Mouse (Mus musculus): Measurements from ENCODE around the gene Rab3gap2. TPM values are rescaled to one million over a fixed set of nuclear protein-coding genes. Genes with fewer than 3 reads are reported as not detected.

Rab3gap2 gene
- total RNA-seq (2021): 10 to 100 TPM; 31.9 to 36.3 TPM
- long read RNA-seq, experiment 1, full-length matches to known transcripts: 15 of 31 reads
- long read RNA-seq, experiment 1, partial matches to known transcripts: 7 of 31 reads
- long read RNA-seq, experiment 1, other reads (novel, unspliced or antisense): 9 of 31 reads
- long read RNA-seq, experiment 2, full-length matches to known transcripts: 11 of 16 reads
- long read RNA-seq, experiment 2, partial matches to known transcripts: 1 of 16 reads
- long read RNA-seq, experiment 2, other reads (novel, unspliced or antisense): 4 of 16 reads

DNA sequence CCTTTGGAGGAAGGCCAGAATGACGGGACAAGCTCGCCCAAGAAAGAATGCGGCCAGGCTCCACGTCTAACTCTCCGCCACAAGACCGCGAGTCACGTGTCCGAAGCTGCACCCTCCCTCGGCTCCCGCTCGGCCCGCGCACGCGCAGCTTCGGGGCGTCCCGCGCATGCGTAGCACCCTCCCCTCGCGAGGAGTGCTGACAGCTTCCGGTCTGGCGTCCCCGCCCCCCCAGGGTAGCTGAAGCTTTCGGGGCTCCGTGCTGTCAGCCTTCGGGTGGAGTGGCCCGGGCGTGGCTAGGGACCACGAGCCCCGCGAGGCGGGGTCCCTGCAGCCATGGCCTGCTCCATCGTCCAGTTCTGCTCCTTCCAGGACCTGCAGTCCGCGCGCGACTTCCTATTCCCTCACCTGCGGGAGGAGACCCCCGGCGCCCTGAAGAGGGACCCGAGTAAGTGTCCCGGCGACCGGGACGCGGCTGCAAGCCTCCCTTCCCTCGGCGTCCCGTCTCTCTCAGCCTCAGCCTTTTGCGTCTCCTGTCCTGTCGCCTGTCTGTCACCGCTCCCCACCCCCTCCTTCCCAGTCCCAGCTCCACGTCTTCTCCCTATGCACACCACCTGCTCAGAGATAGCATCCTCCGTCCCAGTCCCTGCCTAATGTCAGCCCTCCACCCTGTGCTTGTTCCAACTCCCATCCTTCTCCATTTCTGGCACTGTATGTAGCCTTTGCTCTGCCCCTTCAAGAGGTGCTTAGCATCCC is at the start of gene Rab3gap2:
Gene Rab3gap2 (plus strand): TSS at position 209 of the 753 bp plus-strand sequence.
- DNase-seq: peak; percentile 100

DNA sequence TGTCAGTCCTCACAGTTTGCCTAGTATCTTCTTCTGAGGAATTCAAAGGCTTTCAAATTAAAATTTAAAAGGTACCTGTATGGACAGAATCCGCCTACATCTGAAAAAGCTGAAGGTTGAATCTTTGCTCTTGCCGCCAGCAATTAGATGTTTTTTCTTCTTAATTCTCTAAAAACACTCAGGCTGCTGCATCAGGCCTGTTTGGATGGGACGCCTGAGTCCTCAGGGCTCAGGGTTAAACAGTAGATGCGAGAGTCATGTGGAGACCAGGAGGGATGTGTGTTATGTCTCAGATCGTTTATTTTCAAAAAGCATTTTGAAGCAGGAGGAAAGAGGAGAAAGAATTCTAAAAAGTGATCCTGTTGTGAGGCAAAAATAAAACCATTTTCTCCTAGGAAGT is 30.3 kb upstream of the Rab3gap2 start:
- DNase-seq: no peak

GRCm38 (mm10) chr1:185177860-185178259 is 26.1 kb upstream of the Rab3gap2 start:
- DNase-seq: no peak

DNA sequence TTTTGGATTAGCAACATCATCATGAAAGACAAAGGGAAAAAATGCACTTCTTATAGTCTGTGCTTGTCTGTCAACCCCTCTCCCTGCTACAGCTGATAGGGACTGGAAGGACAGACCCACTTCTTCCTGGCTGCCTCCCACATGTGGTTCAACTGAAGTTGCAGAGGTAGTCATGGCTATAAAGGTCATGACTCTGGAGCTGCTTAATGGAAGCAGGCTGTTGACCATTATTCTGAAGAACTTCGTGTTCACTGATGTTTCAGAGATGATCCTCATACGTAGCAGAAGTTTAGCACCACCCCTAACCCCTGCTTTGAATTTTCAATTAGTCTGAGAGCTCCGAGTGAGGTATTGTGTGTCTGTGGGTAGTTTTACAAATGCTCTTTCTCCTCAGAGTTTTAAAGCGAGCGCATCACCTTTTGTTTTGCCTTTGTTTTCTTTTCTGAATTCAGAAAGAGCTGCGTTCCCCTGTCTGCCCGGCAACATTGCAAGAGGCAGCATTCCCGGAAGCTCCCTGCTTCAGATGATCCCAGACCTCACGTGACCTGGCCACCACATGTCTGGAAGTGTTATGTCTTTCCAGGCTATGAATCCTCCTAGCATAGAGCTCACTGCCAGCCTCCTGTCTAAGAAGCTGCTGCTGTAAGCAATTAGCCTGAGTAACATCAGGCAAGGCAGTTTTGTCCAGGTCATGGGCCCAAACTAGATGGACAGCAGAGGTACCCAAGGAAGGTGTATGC is 20.2 kb upstream of the Rab3gap2 start:
- DNase-seq: no peak

DNA sequence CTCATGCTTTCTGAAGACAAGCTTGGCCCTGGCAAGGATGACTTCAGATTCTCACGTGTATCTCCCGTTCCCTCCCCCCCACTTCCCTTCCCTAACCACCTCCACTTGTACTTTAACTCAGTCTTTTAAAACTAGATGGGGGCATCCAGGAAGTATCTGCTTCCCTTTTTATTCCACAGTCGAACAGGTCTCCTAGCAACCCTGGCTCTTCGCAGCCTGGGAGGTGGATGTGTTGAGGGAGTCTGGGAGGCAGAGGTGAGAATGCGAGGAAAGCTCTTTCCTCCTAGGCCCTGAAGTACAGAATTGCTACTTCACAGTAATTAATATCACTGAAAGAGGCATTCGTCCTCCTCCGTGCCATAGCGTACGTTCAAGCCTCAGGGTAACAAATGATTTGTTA is 18.4 kb upstream of the Rab3gap2 start:
- no peak for DNase-seq

DNA sequence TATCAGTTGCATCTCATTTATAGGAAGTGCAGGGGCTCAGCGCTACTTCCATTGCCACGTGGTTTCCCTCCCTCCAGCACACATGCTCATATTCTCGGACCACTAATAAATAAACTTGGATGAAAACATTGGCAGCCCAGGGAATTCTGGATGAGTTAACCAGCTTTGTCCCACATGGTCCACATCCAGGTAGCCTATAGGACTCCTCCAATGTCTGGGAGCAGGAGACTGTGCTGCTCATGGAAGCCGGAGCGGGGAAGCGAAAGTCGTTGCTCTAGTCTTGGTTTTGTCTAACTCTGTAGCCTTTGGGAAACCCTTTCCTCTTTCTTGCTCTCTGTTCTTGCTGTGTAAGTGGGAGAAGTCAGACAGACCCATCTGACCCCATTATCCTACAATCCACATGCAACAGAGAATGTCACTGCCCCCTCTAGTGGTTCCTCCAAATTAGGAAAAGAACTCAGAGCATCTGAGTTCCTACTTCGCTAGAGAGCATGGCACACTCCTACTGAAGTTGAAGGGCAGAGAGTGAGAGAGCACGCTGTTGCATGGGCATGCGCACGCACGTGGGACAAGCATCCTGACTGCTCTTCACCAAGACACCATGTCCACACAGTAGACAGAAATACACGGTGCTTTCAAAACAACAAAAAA is 16.7 kb upstream of the Rab3gap2 start:
- DNase-seq: peak; percentile 48

DNA sequence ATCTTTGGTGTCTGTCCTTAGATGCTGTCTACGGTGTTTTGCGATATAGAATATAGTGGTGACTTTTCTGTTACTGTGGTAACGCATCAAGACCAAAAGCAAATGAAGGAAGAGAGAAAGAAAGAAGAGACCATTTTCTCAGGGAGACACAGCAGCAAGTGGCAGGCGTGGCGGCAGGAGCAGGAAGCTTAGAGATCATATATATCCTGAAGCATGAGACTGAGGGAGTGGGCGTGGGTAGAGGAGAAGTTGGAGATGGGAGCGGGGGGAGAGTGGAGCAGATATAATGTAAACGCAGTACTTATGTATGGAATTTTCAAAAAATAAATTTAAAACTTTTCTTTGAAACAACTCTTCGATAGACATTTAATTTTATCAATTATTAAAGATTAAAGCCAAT is 14.0 kb upstream of the Rab3gap2 start:
- no peak for DNase-seq

DNA sequence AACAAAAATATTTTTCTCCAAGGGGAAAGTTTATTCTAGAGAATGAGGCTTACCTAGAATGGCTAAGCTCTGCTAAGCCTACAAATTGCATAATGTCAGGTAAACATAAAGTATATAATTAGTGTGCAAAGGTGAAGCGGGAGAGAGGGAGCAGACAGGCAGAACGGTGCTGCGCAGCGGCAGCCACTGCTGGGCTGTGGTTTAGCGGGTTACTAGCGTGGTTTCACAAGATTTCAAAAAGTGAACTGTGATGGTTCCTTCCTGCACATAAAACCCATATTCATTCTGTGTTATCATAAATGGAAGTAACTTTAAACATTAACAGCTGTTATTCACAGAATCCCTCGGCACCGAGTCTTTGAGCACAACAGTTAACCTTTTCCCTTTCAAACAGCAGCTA is 11.8 kb upstream of the Rab3gap2 start:
- DNase-seq: no peak

DNA sequence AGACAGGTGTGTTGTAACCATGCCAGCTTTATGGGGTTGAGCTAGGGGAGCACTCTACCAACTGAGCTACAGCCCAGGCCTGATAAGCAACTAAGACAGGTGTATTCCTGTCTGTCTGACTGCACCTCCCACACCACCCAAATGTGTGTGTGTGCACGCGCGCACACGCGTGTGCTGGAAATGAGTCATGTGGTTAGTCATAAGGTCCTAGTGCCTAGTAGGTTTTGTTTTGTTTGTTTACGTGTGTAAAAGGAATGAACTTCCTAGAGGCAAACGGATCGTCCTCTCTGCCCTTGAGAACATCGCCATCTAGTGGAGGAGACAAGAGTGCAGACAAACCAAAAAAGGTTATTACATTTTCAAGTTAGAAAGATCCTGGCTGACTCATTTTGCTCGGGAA is 10.4 kb upstream of the Rab3gap2 start:
- peak; percentile 55 for DNase-seq

GRCm38 (mm10) chr1:185196323-185196722 is 7.6 kb upstream of the Rab3gap2 start:
- no peak for DNase-seq

DNA sequence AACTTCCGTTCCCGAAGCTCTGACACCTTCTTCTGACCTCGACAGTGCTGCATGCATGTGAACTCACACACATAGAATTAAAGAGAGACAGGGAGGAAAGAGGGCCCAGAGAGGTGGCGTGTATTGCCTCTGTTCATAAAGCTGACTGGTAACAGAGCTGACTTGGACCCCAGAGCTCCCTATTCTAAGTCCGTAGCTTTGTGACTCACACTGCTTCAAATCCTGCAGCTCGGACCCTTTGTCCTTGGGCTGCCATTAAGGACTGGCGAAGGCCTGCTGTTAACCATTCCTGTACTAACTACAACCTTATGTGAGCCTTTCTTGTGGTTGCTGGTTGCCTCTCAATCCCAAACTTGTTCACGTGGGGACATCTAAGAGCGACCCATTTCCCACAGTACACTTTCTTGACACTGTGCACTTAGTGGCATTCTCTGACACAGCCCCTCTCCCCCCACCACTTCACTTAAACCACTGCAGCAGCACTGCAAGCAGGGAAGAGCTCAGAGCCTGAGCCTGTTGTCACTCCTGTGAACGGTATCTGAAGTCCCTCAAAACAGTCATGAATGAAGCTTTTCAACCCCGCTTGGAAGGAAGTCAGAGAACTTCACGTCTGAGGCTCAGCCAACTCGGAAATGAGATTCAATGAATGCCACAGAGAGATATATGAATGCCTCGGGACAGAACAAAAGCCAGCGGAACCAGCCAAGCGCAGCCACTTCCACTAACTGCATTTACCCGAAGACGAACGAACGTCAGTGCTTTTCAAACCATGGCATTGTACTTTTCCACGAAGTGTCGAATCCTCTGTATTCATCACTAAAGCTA is 3.1 kb upstream of the Rab3gap2 start:
- peak; percentile 24 for DNase-seq

DNA sequence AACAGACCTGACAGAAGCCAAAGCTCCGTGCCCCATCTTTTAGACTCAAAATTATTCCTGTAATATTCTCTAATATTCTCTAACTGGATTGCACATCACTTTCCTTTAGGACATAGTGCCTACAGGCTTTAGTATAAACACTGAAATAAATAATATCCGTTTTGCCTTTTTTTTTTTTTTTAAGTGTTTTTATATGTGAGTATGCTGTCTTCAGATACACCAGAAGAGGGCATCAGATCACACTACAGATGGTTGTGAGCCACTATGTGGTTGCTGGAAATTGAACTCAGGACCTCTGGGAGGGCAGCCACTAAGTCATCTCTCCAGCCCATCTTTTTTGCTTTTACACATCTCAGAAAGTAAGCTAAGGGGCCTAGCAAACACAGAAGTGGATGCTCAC is 1.9 kb upstream of the Rab3gap2 start:
- no peak for DNase-seq

- peak; percentile 39 for DNase-seq
Observed at GRCm38 (mm10) chr1:185203196-185203908, 565 bp upstream of the Rab3gap2 start.

DNA sequence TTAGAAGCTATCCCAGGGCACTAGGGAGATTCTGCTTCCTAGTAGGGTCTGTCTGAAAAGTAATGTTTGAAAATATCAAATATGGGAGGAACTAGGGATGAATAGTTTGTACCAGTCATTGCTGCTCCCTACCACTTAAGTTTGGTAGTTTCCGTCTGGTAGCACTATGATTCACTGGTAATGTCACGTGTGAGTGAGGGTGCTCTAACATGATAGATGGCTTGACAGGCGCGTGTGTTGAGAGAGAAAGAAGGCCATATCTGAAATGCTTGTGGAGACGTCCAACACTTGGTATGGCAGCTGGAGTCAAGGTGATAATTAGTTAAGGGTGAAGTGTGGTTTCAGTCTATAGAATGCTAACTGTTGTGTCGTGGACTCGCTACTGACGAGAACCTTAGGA is 1.2 kb downstream of the Rab3gap2 start:
- no peak for DNase-seq

GRCm38 (mm10) chr1:185207851-185208595 is 4.1 kb downstream of the Rab3gap2 start:
- no peak for DNase-seq

DNA sequence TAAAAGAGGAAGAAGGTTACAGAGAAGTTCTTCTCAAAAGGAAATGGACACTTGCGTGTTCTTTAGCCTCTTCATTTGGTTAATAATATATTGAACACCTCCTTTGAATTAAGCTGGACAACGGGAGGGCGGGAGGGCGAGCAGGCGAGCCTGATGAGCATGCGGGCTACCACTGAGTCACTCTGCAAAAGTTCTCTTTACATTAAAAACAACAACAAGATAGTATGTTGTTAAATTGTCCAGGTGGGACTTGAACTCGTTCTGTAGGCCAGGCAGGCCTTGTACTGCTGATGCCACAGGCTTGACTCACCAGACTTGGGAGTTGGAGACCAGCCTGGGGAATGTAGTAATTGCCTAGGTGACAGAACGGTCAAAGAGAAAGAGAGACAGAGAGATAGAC is 4.8 kb downstream of the Rab3gap2 start:
- no peak for DNase-seq

DNA sequence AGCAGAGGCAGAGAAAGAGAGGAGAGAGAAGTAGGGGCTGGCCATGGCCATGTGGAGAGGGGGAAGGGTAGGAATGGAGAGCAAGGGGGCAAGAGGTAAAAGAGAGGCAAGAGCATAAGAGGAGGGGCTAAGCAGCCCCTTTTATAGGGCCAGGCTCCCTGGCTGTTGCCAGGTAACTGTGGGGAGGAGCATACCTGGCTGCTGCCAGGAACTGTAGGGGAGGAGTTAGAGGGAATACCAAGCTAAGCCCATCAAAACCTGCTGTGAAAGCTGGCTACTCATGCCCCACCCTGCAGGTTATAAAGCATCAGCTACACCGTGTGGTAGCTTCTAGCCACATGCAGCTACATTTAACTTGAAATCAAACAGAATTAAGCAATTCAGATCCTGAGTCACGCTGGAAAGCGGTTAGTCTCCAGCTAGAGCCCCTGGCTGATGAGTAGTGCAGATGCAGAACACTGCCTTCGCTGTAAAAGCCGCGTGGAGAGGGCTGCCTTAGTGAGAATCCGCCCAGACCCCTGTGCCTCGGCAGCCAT is 5.8 kb downstream of the Rab3gap2 start:
- DNase-seq: no peak

GRCm38 (mm10) chr1:185216360-185216759 is 12.4 kb downstream of the Rab3gap2 start:
- no peak for DNase-seq

GRCm38 (mm10) chr1:185216762-185217161 is 12.8 kb downstream of the Rab3gap2 start:
- no peak for DNase-seq

DNA sequence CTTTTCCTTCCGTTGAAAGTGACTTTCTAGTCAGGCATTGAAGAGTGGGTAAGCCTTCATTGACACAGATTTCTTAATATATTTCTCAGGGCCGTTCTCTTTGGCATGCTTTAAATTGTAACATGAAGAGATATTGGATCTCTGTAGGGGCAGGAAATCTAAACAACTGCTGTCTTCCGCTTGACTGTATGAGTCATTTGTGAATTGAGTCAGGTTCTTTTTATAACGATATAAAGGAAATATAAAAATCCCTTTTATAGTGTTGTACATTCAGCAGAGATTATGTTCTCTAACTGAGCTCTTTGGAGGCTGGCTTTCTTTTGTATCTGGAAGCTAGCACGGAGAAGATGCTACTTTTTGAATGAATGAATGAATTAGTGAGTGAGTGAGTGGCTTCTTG is 14.0 kb downstream of the Rab3gap2 start:
- no peak for DNase-seq
